ENCODE assay signal across 10 mouse cellular contexts in the genomic region with DNA sequence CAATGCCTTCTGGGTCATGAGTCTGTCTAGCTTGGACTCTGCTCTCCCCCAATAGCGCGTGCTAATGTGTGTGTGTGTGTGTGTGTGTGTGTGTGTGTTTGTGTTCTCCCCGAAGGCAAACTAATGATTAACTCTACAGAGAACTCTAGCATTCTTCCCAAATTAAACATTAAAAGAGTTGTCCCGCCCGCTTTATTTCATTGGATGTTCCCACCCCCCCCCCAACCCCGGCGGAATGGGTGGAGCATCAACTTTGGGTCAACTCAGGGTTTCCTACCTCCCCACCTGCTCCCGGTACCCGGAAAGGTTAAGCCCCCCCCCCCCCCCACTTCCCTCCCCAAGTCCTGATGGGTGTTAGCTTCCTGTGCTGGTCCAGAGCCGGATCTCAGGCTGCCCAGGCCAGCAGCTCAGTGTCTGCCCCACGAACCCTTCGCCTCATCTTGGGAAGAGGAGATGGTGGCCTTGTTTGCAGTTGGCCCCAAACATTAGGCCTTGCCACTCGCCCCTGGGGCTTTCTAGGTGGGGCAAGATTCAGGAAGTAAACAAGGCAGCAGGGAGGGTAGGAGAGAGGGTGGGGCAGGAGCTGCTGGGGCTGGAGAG. TPM values are rescaled to one million over a fixed set of nuclear protein-coding genes. Genes with fewer than 3 reads are reported as not detected.
A peak's percentile ranks its signal among the peaks of the same experiment; 100 is the strongest.
DNase-seq lines count a peak whose midpoint lies in the region; ATAC-seq and TF ChIP-seq lines count a peak whose summit lies in the region.
"Had no signal": no experiment of that assay in that cellular context is flagged by ENCODE, and none has a peak within 500 bp of the region (broad histone marks: within the 10 kb centered on the region; RNA-seq: fewer than 3 reads in every experiment).

No protein-coding gene starts in this region.

- 17% methylated on average over 13 of the region's 13 CpGs for WGBS in intestine, postnatal 0 days
- WGBS in liver, embryonic 11.5 days, result 35% methylated on average over 13 of the region's 13 CpGs

- peak overlapping the region; percentile 17; the same call in 1 of the 2 replicates for H3K9ac ChIP-seq in intestine, postnatal 0 days (ENCODE audit: low read depth, low read length)
- H3K9ac ChIP-seq in liver, embryonic 11.5 days (ENCODE audit: low read depth, low read length), result no peak overlapping the region
- H3K9ac ChIP-seq: neural tube, embryonic 13.5 days had no signal

- H3K27ac ChIP-seq in intestine, postnatal 0 days (ENCODE audit: low read depth, low read length), result peak overlapping the region; percentile 95; the same call in 1 of the 2 replicates
- peak overlapping the region; percentile 77 for H3K27ac ChIP-seq in liver, embryonic 11.5 days (ENCODE audit: low read depth, low read length)
- H3K27ac ChIP-seq: left cerebral cortex, adult 2 months; neural tube, embryonic 13.5 days had no signal

- H3K36me3 ChIP-seq in intestine, postnatal 0 days (ENCODE audit: control insufficient read depth, insufficient read depth), result peaks cover 27% of the 10 kb centered on the region
- no peaks in the 10 kb centered on the region; the same call in 1 of the 2 replicates for H3K36me3 ChIP-seq in liver, embryonic 11.5 days (ENCODE audit: control insufficient read depth, insufficient read depth, low read length)
- H3K36me3 ChIP-seq: neural tube, embryonic 13.5 days had no signal

- H3K4me3 ChIP-seq in intestine, postnatal 0 days (ENCODE audit: low read depth, low read length), result peak overlapping the region; percentile 64
- peak overlapping the region; percentile 47 for H3K4me3 ChIP-seq in liver, embryonic 11.5 days (ENCODE audit: low read depth, low read length)
- H3K4me3 ChIP-seq: neural tube, embryonic 13.5 days had no signal

- no peaks in the 10 kb centered on the region for H3K27me3 ChIP-seq in intestine, postnatal 0 days (replicated peaks; ENCODE audit: control insufficient read depth, insufficient read depth, low read length)
- H3K27me3 ChIP-seq in liver, embryonic 11.5 days (replicated peaks; ENCODE audit: control insufficient read depth, insufficient read depth, low read length), result peaks cover 53% of the 10 kb centered on the region

- H3K4me1 ChIP-seq in intestine, postnatal 0 days (replicated peaks; ENCODE audit: control insufficient read depth, insufficient read depth, low read length), result no peaks in the 10 kb centered on the region
- H3K4me1 ChIP-seq in liver, embryonic 11.5 days (replicated peaks; ENCODE audit: control insufficient read depth, insufficient read depth, low read length), result peaks cover 4% of the 10 kb centered on the region; the same call in 1 of the 2 replicates

- ATAC-seq in intestine, postnatal 0 days, result peak; percentile 58
- ATAC-seq in liver, embryonic 11.5 days (replicated peaks; ENCODE audit: low FRiP score), result 0 out of 2 replicates have a peak, but pooled peaks have one; percentile 35

- no peaks in the 10 kb centered on the region for H3K9me3 ChIP-seq in intestine, postnatal 0 days (ENCODE audit: control insufficient read depth)
- H3K9me3 ChIP-seq in liver, embryonic 11.5 days (ENCODE audit: control insufficient read depth, low read length), result no peaks in the 10 kb centered on the region
- H3K9me3 ChIP-seq: neural tube, embryonic 13.5 days had no signal

- peak; percentile 34 for DNase-seq in thymus, postnatal 4 days
- no peak for DNase-seq in thymus, postnatal 14 days
- no peak for DNase-seq in liver, embryonic 11.5 days (ENCODE audit: low spot score)
- no peak for DNase-seq in ovary, postnatal 10 days (ENCODE audit: low spot score)
- no peak for DNase-seq in MN1 (ENCODE audit: low spot score)
- DNase-seq in right cerebral cortex, postnatal 10 days (ENCODE audit: low spot score in 2 of 2), result no peak
- DNase-seq: cerebellum, postnatal 25 days had no signal

- H3K4me2 ChIP-seq in intestine, postnatal 0 days (replicated peaks; ENCODE audit: low read depth), result peak overlapping the region; percentile 66
- peak overlapping the region; percentile 50 for H3K4me2 ChIP-seq in liver, embryonic 11.5 days
- H3K4me2 ChIP-seq: neural tube, embryonic 13.5 days had no signal

- no peak for TF ChIP-seq CTCF in intestine, postnatal 0 days (IDR thresholded peaks at IDR 0.05; ENCODE audit: low read depth)

RNA-seq across cellular contexts. Expression of a gene that starts 2.1 kb away (rescaled TPM):
- polyA plus RNA-seq in intestine, postnatal 0 days (2015; fragmentation: Nextera tagmentation; extraction: Ambion mirVana), result 50.2 and 50.7 TPM in 2 replicates
- polyA plus RNA-seq in liver, embryonic 11.5 days (2014; fragmentation: Nextera tagmentation; extraction: Ambion mirVana), result 33.2 and 34.1 TPM in 2 replicates

RNA-seq across cellular contexts. Expression of a gene that starts 9.5 kb away (rescaled TPM):
- polyA plus RNA-seq in intestine, postnatal 0 days (2015; fragmentation: Nextera tagmentation; extraction: Ambion mirVana), result 264 and 265 TPM in 2 replicates
- polyA plus RNA-seq in liver, embryonic 11.5 days (2014; fragmentation: Nextera tagmentation; extraction: Ambion mirVana), result 99.4 and 100 TPM in 2 replicates

RNA-seq across cellular contexts. Expression of a gene that starts 36.0 kb away (rescaled TPM):
- 19.4 and 20.7 TPM in 2 replicates for polyA plus RNA-seq in intestine, postnatal 0 days (2015; fragmentation: Nextera tagmentation; extraction: Ambion mirVana)
- polyA plus RNA-seq in liver, embryonic 11.5 days (2014; fragmentation: Nextera tagmentation; extraction: Ambion mirVana), result 12.4 and 13.5 TPM in 2 replicates

RNA-seq across cellular contexts. Expression of a gene that starts 48.0 kb away (rescaled TPM):
- 14.7 and 15.1 TPM in 2 replicates for polyA plus RNA-seq in intestine, postnatal 0 days (2015; fragmentation: Nextera tagmentation; extraction: Ambion mirVana)
- 6.4 and 8.5 TPM in 2 replicates for polyA plus RNA-seq in liver, embryonic 11.5 days (2014; fragmentation: Nextera tagmentation; extraction: Ambion mirVana)
